Mouse (Mus musculus): Measurements from ENCODE around the gene Arhgef3. TPM values are rescaled to one million over a fixed set of nuclear protein-coding genes. Genes with fewer than 3 reads are reported as not detected.

The Arhgef3 gene
- total RNA-seq, 2 experiments from 2014 or later = 66.5 to 67.7 TPM

DNA sequence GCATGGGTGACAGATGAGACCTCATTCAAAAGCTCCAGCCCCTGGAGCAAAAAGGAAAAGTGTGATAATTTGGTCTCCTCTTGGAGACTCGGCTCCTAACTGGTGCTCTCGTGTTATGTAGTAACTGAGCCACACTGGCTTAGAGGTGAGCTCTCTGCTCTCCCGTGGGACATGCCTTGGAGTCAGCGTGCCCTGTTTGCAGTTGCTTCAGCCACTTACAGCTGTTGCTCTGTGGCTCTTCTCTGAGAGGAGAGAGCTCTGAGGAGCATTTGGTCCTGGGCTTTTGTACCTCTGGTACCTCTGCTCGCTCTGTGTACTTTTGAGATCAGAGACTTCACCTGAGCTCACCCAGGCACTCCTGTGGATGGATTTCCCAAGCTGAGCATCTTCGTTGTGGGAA is 40.4 kb downstream of the Arhgef3 start:
- intact Hi-C loops (cut with DNase I) = no loop called here
- DNase-seq (ENCODE audit: low spot score in 2 of 2) = no peak

DNA sequence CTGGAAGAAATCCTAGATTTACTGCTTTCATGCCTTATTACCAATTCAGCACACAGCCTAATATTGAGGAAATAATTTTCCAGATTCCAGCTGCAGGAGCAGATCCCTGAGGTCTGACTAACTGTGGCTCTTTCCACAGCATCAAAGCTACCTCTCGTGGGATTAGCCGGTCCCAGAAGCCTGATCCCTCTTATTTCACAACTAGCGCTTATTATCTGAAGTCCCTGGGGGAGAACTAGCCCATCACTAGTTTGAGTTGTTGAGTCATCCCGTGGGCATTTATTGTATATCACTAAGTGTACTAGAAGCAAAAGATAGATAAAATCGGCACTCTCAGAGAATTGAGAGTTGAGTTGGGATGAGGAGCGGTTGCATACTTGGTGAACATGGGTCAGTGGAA is 41.3 kb downstream of the Arhgef3 start:
- intact Hi-C loops (cut with DNase I) = no loop called here
- DNase-seq (ENCODE audit: low spot score in 2 of 2) = no peak

DNA sequence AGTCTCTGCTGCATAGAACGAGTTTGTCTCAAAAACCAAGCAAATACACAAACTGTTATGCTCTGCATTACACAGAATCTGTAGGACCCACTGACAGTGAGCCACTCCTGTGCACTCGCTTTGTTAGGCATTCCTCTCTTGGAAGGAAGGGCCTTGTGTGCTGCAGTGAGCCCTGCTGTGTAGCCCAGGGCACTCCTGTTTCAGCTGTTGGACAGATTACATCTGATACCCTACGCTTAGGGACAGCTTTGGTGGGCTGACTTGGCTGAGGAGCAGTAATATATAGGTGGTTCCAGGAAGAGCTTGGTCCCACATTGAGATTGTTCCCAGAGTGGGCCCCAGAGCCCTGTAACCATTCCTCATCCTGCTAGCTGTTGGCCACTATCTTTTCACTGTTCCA is 43.4 kb downstream of the Arhgef3 start:
- DNase-seq (ENCODE audit: low spot score in 2 of 2) = no peak
- intact Hi-C loops (cut with DNase I) = no loop called here

DNA sequence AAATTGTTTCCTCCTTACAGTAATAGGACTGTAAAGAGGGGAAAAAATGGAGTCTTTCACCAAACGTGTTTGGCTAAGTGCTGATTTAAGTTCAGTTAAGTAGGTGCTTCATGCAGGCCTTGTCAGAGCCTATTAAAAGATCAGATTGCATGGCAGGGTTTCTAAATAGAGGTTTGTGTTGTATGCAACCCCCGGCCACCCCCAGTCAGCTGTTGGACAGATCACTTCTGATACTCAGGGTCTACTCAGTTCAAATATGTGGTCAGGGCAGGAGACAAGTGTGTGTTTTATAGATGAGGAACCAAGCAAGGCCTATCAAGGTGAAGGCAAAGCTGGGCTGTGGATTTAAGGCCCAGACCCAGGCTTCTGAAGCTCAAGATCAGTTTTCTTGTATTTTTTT is 44.1 kb downstream of the Arhgef3 start:
- intact Hi-C loops (cut with DNase I) = no loop called here
- no peak for DNase-seq (ENCODE audit: low spot score in 2 of 2)

DNA sequence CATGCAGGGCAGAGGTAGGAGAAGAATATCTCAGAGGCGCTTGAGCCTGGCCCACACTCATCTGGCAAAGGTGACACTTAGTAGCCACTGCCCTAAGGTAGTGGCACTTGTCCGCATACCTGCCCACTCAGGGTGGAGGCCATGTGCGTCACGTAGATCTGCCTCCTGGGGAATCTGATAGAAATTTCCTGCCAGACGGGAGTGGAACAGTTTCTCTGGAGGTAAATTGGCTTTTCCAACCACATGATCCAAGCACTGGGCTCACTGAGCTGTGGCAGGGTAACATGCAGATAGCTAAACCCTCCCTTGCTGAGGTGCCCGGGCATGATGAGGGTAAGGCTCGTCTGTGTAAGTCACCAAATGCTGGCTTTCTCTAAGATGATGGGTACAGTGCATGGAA is 46.1 kb downstream of the Arhgef3 start:
- no peak for DNase-seq (ENCODE audit: low spot score in 2 of 2)

DNA sequence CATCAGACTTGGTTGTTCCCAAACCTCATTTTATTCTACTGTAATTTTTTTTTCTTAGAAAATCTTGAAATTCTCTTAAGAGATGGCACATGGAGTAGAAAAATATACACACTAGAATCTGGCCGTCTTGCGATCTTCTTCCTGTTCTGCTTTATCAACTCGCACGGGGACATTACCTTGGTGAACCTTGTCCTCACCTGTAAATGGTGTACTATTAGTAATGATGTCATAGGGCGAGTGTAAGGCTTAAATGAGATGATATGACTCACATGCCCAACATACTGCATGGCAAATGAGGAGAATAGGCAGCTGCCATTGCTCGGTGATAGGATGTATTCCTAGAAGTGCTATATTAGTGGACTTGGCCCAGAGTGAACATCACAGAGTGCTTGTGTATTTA is 49.9 kb downstream of the Arhgef3 start:
- no peak for DNase-seq (ENCODE audit: low spot score in 2 of 2)
- intact Hi-C loops (cut with DNase I) = no loop called here

More for the DNA sequence above, 46.1 kb downstream of the Arhgef3 start:
- intact Hi-C loops (cut with DNase I) = no loop called here

DNA sequence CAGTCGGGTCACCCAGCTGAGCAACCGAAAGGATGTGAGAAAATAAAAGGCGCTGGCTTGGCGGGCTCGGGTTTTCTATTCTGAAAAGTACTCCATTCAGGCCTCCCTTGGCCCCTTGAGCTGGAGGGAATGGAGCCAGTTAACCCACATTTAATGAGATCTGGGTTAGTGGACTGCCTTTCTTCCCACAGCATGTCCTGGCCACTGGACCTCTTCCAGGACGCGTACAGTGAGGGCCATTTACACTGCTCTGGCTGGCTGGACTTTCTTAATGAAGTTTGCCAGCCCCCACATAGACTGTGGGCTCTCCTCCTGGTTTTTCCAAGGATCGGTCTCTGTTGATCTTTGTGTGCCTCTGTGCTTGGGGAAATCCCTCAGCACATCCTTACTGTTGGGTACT is 52.1 kb downstream of the Arhgef3 start:
- no peak for DNase-seq (ENCODE audit: low spot score in 2 of 2)
- intact Hi-C loops (cut with DNase I) = no loop called here

DNA sequence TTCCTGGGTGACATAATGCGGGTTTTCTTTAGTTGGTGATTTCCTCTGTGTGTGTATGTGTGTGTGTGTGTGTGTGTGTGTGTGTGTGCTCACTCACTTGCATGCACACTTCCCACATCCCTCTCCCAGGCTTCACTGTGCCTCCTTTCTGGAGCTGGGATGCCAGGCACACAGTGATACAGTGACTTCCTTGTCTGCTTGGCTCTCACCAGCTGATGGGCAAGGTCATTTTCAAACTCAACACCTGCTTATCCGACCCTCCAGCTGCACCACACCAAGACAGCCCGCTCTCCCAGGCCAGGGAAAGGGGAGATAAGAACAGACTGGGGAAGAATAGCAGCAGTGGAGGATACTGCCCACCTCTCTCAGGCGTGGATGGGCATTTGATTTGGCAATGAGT is 52.5 kb downstream of the Arhgef3 start:
- intact Hi-C loops (cut with DNase I) = no loop called here
- no peak for DNase-seq (ENCODE audit: low spot score in 2 of 2)

DNA sequence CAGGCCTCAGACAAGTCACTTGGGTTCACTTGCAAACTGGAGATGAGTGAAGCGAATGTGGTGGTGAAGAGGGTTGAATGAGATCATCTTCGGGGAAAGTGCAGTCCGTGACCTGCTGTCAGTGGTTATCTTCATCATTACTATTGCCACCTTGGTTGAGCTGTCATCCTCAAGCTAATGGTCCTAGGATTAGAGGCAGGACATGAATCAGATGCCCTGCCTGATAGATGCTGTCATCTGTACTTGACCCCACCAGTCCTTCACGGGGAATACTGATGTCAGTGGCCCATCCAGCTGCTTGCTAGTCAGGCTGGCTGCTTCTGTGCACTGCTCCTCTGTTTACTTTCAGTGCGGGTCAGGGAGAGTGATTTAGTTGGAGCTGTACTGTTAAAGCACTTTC is 53.7 kb downstream of the Arhgef3 start:
- intact Hi-C loops (cut with DNase I) = no loop called here
- no peak for DNase-seq (ENCODE audit: low spot score in 2 of 2)

DNA sequence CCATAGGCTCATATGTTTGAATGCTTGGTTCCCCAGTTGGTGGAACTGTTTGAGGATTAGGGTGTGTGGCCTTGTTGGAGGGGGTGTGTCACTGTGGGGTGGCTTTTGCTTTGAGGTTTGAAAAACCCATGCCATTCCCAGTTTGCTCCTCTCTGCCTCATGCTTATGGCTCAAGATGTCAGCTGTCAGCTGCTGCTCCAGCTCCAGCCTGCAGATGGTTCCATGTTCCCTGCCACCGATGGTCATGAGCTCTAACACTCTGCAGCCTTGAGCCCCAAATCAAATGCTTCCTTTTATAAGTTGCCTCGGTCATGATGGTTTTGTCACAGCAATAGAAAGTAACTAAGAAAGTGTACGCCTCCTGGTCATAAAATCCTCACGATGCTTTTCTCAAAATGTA is 54.6 kb downstream of the Arhgef3 start:
- no peak for DNase-seq (ENCODE audit: low spot score in 2 of 2)
- intact Hi-C loops (cut with DNase I) = no loop called here

DNA sequence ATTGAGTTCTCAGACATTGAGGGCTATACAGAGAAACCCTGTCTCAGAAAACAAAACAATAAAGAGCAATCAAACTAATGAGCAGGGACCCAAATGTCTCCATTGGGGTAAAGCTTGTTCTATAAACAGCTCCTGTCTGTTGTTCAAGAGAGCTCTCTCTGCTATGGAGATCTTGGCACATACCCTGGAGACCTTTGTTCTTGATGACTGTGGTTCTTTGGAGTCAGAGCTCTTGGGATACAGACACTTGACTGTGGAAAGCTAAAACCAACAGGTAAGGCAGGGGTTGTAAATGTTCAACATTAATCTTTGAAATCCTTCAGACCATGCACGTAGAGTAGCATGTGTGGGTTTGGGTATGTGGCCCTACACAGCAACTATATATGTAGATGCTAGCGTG is 55.7 kb downstream of the Arhgef3 start:
- intact Hi-C loops (cut with DNase I) = no loop called here
- DNase-seq (ENCODE audit: low spot score in 2 of 2) = no peak

DNA sequence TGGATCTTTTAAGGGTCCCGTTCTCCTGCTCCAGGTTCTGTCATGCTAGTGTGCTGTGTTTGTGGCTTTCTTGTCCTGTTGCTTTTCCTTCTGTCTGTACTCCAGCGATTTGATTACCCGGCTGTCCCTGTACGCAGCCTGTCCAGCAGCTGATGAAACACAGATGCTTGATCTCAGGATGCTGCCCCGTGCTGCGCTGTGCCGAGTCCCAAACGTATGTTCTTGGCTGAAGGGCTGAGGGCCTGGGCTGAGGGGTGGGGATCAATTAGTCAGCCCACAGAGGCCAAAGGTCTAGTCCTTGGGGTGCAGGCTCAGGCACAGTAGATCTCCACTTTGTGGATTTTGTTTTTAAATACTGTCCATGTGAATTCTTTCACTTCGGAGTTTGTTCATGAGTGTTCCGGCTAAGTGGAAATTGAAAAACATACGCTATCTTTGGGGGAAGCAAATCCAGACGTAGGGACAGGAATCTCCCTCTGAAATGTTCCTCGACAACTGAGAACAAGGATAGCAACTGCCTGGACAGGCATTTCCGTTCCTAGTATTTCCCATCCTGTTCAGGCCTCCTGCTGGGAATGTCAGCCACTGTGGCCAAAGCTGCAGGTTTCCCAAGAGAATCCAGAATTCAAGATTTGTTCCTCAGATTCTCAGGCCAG is 56.6 kb downstream of the Arhgef3 start:
- intact Hi-C loops (cut with DNase I) = no loop called here
- DNase-seq (ENCODE audit: low spot score in 2 of 2) = no peak

DNA sequence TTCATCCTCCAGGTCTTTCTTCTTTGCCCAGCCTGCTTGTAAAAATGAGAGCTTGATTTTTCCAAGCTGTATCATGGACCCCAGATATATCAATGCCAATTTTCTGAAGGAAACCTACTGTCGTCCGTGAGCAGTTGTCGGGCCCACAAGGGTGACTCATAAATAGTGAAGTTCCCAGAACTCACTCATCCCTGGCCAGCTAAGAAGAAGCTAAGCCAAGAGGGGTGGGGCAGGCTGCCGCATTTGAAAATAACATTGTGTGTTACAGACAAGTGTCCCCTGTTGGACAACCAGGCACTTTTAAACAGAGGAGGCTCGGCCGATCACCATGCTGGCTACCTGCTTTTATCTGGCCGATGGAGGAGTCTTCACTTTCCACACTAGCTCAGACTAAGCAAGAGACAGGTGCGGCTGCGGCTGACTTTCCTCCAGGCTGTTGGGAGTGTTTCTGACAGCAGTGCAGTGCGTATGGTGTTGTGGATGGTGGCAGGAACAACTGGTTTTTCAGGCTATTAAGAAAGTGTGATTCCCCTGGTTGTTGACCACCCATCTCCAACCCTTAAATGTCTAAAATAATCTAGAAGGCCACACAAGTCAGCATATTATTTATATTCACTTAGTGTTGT is 58.6 kb downstream of the Arhgef3 start:
- no peak for DNase-seq (ENCODE audit: low spot score in 2 of 2)
- intact Hi-C loops (cut with DNase I) = no loop called here

DNA sequence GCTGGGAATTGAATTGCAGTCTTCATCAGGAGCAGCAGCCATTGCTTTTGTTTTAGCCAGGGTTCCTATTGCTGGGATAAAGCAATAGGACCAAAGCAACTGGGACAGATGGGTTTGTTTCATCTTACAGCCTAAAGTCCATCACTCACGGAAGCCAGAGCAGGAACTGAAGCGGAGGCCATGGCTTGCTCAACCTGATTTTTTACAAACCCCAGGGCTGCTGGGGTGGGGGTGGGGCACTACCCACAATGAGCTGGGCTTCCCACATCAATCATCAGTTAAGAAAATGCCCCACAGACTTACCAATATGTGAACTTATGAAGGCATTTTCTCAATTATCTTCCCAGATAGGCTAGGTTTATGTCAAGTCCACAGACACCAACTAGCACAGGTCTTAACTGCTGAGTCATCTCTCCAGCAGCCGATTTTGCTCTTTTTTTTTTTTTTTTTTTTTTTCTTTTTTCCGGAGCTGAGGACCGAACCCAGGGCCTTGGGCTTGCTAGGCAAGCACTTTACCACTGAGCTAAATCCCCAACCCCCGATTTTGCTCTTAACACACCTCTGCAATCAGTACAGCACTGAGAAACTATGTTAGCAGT is 59.6 kb downstream of the Arhgef3 start:
- intact Hi-C loops (cut with DNase I) = no loop called here
- DNase-seq (ENCODE audit: low spot score in 2 of 2) = no peak

DNA sequence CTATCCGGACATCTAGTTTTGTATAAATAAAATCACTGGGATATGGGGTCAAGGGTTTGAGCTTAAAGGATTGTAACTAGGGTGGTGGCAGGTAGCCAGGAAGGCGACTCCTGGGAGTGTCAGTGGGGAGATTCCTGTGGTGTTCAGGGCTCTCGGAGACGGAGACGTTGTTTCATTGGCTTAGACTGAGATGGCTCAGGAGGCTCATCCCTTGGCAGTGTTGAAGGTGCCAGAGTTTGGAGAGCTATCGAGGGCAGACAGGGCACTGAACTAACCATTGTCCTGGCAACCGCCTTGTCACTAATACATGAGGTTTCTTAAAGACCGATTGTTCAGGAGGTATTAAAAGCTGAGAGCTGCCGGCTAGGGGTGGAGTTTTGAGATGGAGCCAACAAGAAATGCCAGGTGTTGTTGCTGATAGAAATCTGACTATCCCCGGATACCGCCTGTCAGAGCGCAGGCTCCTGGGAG is 60.2 kb downstream of the Arhgef3 start:
- intact Hi-C loops (cut with DNase I) = no loop called here
- DNase-seq (ENCODE audit: low spot score in 2 of 2) = no peak

DNA sequence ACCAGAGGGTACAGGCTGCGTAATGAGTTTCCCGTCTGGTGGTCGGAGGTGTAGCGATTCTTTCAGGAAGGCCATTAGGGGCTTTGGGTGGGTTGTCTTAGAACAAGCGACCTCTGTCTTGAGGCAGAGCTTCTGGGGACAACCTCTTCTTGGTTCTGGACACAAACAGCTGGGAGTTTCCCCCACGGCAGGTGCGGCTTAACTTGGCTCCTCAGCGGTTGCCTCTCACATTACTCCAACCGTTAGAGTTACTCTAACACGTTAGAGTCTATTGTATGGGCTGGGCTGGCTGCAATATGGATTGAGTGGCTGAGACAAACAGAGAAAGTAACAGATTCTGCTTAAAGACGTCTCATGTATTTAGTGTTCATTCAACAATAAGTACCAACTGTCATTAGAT is 60.6 kb downstream of the Arhgef3 start:
- no peak for DNase-seq (ENCODE audit: low spot score in 2 of 2)
- intact Hi-C loops (cut with DNase I) = no loop called here

DNA sequence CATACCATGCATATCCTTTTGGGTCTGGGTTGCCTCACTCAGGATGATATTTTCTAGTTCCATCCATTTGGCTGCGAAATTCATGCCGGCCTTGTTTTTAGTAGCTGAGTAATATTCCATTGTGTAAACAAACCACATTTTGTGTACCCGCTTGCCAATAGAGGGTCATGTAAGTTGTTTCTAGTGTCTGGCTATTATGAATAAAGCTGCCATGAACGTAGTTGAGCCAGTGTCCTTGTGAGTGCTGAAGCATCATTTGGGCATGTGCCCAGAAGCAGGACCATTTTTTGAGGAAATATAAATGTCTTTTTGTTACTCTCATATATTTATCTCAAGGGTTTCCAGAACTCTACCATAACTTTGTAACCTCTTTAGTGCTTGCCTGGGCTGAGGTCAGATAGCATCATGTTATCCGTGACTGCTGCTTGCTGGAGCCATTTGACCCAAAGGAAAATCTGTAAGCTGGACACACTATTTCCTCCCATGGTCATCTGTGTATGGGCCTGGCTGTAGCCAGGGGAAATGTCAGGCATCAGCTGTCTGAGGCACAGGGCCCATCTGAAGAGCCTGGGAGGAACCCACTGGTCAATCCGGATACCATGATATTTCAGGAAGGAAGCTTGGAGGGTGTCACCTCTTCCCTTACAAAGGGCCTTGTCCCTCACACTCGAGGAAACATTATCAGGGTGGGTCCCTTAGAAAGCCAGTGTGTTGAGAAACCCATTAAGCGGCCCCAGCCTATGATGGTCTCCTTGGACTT is 63.3 kb downstream of the Arhgef3 start:
- DNase-seq (ENCODE audit: low spot score in 2 of 2) = no peak
- intact Hi-C loops (cut with DNase I) = no loop called here

DNA sequence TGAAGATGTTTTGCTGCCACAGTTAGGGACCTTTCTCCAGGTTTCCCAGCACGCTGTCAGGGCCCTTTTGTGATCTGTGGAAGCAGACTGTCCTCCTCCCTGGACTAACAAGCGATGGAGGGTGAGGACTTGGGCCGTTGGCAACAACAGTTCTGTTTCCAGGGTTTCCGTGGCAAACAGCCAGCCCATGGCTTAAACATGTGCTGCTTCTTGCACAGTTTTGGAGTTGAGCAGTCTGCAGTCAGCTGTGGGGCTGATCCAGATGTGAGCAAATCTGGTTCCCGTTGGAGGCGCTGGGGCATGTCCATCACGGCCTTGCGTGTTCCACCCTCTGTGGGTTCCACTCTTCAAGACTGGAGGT is 63.8 kb downstream of the Arhgef3 start:
- intact Hi-C loops (cut with DNase I) = no loop called here

DNA sequence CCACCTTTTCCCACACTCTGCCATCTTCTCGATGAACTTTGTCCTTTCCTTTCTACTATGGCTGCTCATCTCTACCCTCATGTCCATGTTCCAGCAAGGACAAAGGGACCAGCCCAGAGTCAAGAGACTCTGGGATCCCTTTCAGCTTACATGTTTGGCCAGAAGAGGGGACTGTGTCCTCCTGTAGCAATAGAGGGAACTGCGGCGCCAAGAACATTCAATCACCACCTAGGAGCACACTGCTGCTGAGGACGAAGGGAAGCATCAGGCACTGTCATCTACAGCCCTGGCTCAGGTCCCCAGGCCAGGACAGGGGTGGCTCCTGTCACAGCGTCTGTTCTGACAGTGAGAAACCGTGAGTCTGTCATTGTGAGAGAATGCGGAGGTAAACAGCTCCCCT is 65.1 kb downstream of the Arhgef3 start:
- DNase-seq (ENCODE audit: low spot score in 2 of 2) = no peak
- intact Hi-C loops (cut with DNase I) = loop anchor here (5.0 kb wide), 1 partner anchor 67 kb away; the partner anchor contains the start of gene Arhgef3

More for the DNA sequence above, 63.8 kb downstream of the Arhgef3 start:
- DNase-seq (ENCODE audit: low spot score in 2 of 2) = peak in 1 of 2 experiments; percentile 9

DNA sequence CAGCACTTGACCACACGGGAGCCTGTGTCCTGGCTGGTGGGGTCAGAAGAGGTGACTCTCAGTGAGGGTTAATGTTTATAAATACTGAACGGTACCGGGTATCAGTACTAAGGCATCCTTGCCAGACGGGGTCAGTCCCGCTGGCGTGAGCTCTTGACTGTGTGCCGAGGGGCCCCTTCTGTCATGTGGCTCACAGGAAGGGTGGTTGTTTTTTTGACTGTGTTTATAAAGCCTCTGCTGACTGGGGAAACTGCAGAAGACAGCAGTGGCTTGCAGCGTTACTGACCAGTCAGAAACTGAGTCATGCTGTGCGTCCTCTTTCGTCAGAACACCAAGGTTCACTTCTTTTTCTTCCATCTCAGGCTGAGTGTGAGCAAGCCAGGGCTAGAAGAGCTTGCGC is 67.4 kb downstream of the Arhgef3 start:
- DNase-seq (ENCODE audit: low spot score in 2 of 2) = no peak
- intact Hi-C loops (cut with DNase I) = loop anchor here (5.0 kb wide), 1 partner anchor 70 kb away; the partner anchor contains the start of gene Arhgef3
